Mouse (Mus musculus) embryonic facial prominence, embryonic 14.5 days (tissue): Measurements from ENCODE around the gene Pitpnc1. TPM values are rescaled to one million over a fixed set of nuclear protein-coding genes. Genes with fewer than 3 reads are reported as not detected.

Source experiments
- ATAC-seq: fragments of 200-750 bp; cut with Nextera tagmentation; 2 replicates; pipeline ENCODE4 v1.8.0; 2017; ENCODE audit warnings: low read depth, moderate number of reproducible peaks, moderate TSS enrichment
- DNase-seq: peaks from one replicate; pipeline ENCODE4 v3.0.0-alpha.2; 2015; ENCODE audit warnings: low spot score
- H3K27ac ChIP-seq: fragments of 300-500 bp; sonication (generic); replicated peaks from 2 replicates; pipeline ENCODE4 v1.5.1; 2014; ENCODE audit warnings: low read depth, mild to moderate bottlenecking, low read length, moderate library complexity
- H3K27me3 ChIP-seq: fragments of 300-500 bp; sonication (generic); replicated peaks from 2 replicates; pipeline ENCODE4 v1.6.1; 2014; ENCODE audit warnings: low read length; ENCODE audit not compliant: control insufficient read depth, insufficient read depth
- H3K36me3 ChIP-seq: fragments of 300-500 bp; sonication (generic); 2 replicates; pipeline ENCODE4 v1.6.1; 2014; ENCODE audit warnings: low read length, mixed read lengths; ENCODE audit not compliant: control insufficient read depth, insufficient read depth
- H3K4me1 ChIP-seq: fragments of 300-500 bp; sonication (generic); 2 replicates; pipeline ENCODE4 v1.6.1; 2014; ENCODE audit warnings: antibody characterized with exemption, low read length; ENCODE audit not compliant: control insufficient read depth, insufficient read depth
- H3K4me2 ChIP-seq: fragments of 300-500 bp; sonication (generic); 2 replicates; pipeline ENCODE4 v1.6.1; 2014; ENCODE audit warnings: low read depth, mild to moderate bottlenecking, low read length, moderate library complexity, mixed read lengths
- H3K4me3 ChIP-seq: fragments of 300-500 bp; sonication (generic); 2 replicates; pipeline ENCODE4 v1.5.1; 2014; ENCODE audit warnings: low read depth, mild to moderate bottlenecking, low read length
- H3K9ac ChIP-seq: fragments of 300-500 bp; sonication (generic); 2 replicates; pipeline ENCODE4 v1.6.1; 2014; ENCODE audit warnings: low read depth, mild to moderate bottlenecking, low read length, moderate library complexity, mixed read lengths
- H3K9me3 ChIP-seq: fragments of 300-500 bp; sonication (generic); 2 replicates; pipeline ENCODE4 v1.6.1; 2016; ENCODE audit warnings: low read length; ENCODE audit not compliant: control insufficient read depth
- WGBS: fragments of 180-500 bp; shearing (Covaris S2); extraction: QIAGEN DNeasy Blood & Tissue Kit; methylation state at CpG from one replicate; pipeline ENCODE4 v1.1.7; 2014; 5-methylcytosine and 5-hydroxymethylcytosine counted together
- polyA plus RNA-seq: library from polyadenylated mRNA; unstranded; fragments of >200 nt; fragmentation: Nextera tagmentation; extraction: Ambion mirVana; gene quantifications from 2 replicates; pipeline ENCODE4 v1.2.1, GENCODE M21; 2014

Pitpnc1 gene
- polyA plus RNA-seq, 1 experiment from 2014 or later = 20.6 TPM

DNA sequence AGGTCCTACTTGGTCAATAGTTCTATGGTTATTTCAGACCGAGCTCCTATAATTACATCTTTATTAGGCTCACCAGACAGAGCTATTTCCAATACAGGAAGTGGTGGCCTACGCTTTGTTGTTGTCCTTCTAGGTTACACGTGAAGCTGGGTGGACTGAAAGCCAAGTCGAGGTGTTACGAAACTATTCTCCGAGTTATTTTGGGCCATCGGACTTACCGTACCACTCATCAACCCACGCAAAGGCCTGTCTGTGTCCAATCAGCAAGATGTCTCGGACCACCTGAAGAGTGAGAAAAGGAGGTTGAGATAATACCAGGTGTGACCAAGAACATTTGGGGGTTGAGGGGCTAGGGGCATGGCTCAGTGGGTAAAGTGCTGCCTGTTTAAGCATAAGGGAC is 244.5 kb downstream of the Pitpnc1 start:
- no peaks in the 10 kb centered on the region for H3K9me3 ChIP-seq
- peaks cover 19% of the 10 kb centered on the region; the same call in 1 of the 2 replicates for H3K36me3 ChIP-seq
- no peak overlapping the region for H3K27ac ChIP-seq
- H3K4me2 ChIP-seq = no peak overlapping the region
- no peak overlapping the region for H3K9ac ChIP-seq
- 94% methylated on average over 10 of the region's 10 CpGs for WGBS
- DNase-seq (no peak), ATAC-seq (no peak)
- H3K27me3 ChIP-seq = no peaks in the 10 kb centered on the region
- H3K4me1 ChIP-seq = peaks cover 4% of the 10 kb centered on the region; the same call in 1 of the 2 replicates
- H3K4me3 ChIP-seq = no peak overlapping the region

DNA sequence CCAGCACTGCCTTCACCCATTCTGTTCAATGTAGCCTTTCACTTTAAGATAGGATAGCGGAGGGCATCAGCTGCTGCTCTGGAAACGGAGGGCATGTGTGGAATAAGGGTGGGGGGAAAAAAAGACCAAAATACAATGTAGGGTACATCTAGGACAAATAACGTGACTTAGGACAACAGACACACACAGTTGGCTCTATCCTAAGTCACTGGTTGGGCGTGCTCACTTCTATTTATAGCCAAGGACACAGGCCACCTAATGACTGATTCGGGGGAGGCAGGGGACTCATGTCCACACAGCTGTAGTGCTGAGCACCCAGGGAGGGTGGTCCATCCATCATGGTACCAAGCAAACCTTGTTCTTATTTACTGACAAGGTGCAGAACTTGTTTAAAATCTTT is 245.2 kb downstream of the Pitpnc1 start:
- no peak for ATAC-seq
- Histone ChIP-seq H3K4me3 (no peak overlapping the region), H3K9me3 (no peaks in the 10 kb centered on the region), H3K27me3 (no peaks in the 10 kb centered on the region), H3K9ac (no peak overlapping the region), H3K4me2 (no peak overlapping the region), H3K27ac (no peak overlapping the region), H3K36me3 (peaks cover 19% of the 10 kb centered on the region; the same call in 1 of the 2 replicates), H3K4me1 (peaks cover 4% of the 10 kb centered on the region; the same call in 1 of the 2 replicates)
- WGBS = 78% methylated on average over 5 of the region's 5 CpGs
- no peak for DNase-seq

DNA sequence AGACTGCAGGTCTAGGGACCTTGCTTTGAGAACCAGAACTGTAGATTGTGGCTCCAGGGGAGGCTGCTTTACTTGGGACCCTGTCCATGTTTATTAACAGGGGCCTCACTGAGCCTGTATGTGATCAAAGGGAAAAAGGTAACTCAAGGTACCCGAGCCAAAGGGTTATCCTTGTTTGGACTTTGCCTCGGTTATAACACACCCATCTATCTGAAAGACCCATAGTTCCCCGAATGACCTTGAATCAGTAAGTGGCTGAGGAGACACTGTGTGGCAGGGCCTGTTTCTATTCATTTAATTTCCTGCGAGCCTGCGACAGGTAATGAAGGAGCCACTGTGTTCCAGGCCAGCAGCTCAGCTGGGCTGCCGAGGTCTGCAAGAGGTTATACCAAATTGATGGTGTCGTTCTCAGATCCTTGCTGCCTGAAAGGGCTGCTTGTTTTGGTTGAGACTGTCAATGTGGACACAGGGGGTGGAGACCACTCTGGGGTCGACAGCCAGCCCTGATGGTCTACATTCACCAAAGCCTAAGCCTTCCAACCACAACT is 246.8 kb downstream of the Pitpnc1 start:
- Histone ChIP-seq H3K4me2 (no peak overlapping the region), H3K36me3 (peaks cover 19% of the 10 kb centered on the region; the same call in 1 of the 2 replicates), H3K9me3 (no peaks in the 10 kb centered on the region), H3K27me3 (no peaks in the 10 kb centered on the region), H3K4me3 (no peak overlapping the region), H3K9ac (no peak overlapping the region), H3K27ac (no peak overlapping the region), H3K4me1 (peaks cover 4% of the 10 kb centered on the region; the same call in 1 of the 2 replicates)
- DNase-seq = peak; percentile 31
- 0 out of 2 replicates have a peak, but pooled peaks have one; percentile 9 for ATAC-seq
- 34% methylated on average over 8 of the region's 8 CpGs for WGBS

DNA sequence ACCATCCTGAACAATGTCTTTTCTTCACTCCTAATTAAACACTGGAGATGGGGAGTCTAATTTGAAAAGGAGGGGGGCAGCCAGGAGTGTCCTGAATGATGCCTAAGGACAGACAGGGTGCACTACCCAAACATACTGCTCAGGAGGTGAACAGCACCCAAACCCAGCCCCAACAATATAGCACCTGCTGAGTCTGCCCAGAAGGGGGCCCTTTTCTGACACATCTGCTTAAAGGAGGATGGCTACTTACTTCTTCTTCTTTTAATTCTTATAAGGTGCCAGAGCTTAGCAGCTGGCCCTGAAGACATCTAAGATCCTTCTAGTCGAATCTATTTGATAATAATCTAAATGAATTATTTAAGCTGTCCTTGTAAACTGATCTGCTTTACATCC is 247.3 kb downstream of the Pitpnc1 start:
- no peak overlapping the region for H3K27ac ChIP-seq
- WGBS = 54% methylated on average over 1 of the region's 1 CpGs

DNA sequence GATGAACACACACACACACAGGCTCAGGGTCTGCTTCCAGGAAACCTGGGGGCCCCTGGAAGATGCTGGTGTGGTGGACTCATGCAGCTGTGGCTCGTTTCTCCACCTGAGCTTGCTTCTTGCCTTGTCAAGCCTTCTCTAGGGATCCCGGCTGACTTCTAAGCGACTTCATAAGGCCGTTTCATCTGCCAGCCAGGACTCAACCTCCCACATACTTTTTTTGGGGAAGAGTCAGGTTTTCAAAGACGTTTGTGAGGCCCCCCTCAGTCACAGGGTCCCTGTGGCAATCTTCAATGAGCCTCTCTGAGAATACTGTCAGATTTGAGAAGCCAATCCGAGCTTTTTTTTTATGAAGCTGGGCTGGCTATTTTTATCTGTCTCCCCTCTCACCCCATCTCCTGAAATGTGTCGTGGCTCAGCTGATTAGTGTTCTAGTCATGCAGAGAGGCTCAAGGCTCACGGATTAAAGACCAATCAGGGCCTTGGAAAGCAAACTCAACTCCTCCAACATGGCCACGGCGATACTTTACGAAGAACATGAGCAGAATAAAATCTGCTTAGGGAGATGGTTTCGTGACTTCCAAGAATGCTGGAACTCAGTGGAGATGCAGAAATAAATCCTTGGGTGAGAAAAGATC is 247.8 kb downstream of the Pitpnc1 start:
- WGBS = 51% methylated on average over 12 of the region's 12 CpGs
- ATAC-seq (no peak), DNase-seq (peak; percentile 22)
- no peak overlapping the region for H3K4me2 ChIP-seq
- no peak overlapping the region for H3K4me3 ChIP-seq
- no peaks in the 10 kb centered on the region for H3K27me3 ChIP-seq
- no peaks in the 10 kb centered on the region for H3K9me3 ChIP-seq
- peaks cover 4% of the 10 kb centered on the region; the same call in 1 of the 2 replicates for H3K4me1 ChIP-seq
- H3K36me3 ChIP-seq = peaks cover 11% of the 10 kb centered on the region; the same call in 1 of the 2 replicates
- H3K27ac ChIP-seq = peak overlapping the region; percentile 18
- no peak overlapping the region for H3K9ac ChIP-seq

More for the DNA sequence above, 247.3 kb downstream of the Pitpnc1 start:
- H3K4me1 ChIP-seq = peaks cover 4% of the 10 kb centered on the region; the same call in 1 of the 2 replicates
- H3K9ac ChIP-seq = no peak overlapping the region
- DNase-seq (no peak), ATAC-seq (no peak)
- H3K4me3 ChIP-seq = no peak overlapping the region
- H3K9me3 ChIP-seq = no peaks in the 10 kb centered on the region
- H3K36me3 ChIP-seq = peaks cover 16% of the 10 kb centered on the region; the same call in 1 of the 2 replicates
- H3K4me2 ChIP-seq = no peak overlapping the region
- H3K27me3 ChIP-seq = no peaks in the 10 kb centered on the region

DNA sequence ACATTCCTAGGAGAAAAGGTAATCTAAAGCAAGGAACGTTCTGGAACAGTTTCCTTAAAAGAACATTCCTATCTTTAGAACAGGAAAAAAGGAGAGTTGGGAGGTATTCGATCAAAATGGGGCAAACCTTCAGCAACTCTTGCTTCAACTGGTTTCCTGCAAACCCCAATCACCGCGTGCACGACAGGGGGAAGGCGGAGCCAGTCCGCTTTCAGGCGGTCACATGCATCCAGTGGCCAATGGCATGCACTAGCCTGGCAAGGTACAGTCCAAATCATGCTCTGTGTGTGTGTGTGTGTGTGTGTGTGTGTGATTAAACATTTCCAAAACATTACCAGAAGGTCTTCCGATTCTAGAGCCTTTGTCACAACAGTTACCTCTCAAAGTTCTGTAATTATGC is 255.4 kb downstream of the Pitpnc1 start:
- H3K4me2 ChIP-seq = no peak overlapping the region
- no peaks in the 10 kb centered on the region for H3K27me3 ChIP-seq
- H3K9me3 ChIP-seq = no peaks in the 10 kb centered on the region
- H3K36me3 ChIP-seq = peaks cover 8% of the 10 kb centered on the region; the same call in 1 of the 2 replicates
- H3K9ac ChIP-seq = no peak overlapping the region
- DNase-seq (no peak), ATAC-seq (no peak)
- WGBS = 90% methylated on average over 9 of the region's 9 CpGs
- no peak overlapping the region for H3K4me3 ChIP-seq
- H3K27ac ChIP-seq = no peak overlapping the region
- no peaks in the 10 kb centered on the region for H3K4me1 ChIP-seq

DNA sequence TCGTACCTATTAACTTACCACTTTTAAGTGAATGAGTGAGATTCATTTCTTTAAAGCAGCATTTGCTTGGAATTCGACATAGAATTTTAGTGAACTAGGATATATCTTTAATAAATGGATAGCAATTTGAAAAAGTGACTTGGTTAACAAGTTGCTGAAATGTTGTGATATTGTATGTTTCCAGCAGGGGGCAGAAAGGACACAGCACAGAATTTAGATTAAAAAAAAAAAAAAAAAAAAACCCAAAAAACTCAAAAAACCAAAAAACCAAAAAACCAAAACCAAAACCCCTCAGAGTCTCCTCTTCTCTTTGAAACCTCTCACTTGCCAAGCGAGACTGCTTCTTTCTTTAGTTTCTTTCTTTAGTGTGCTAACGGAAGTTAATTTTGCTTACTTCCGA is 256.8 kb downstream of the Pitpnc1 start:
- ATAC-seq (no peak), DNase-seq (peak; percentile 73)
- Histone ChIP-seq H3K27ac (no peak overlapping the region), H3K4me2 (no peak overlapping the region), H3K36me3 (peaks cover 8% of the 10 kb centered on the region; the same call in 1 of the 2 replicates), H3K9ac (no peak overlapping the region), H3K4me3 (no peak overlapping the region), H3K4me1 (no peaks in the 10 kb centered on the region), H3K27me3 (no peaks in the 10 kb centered on the region), H3K9me3 (no peaks in the 10 kb centered on the region)
- 70% methylated on average over 5 of the region's 5 CpGs for WGBS

DNA sequence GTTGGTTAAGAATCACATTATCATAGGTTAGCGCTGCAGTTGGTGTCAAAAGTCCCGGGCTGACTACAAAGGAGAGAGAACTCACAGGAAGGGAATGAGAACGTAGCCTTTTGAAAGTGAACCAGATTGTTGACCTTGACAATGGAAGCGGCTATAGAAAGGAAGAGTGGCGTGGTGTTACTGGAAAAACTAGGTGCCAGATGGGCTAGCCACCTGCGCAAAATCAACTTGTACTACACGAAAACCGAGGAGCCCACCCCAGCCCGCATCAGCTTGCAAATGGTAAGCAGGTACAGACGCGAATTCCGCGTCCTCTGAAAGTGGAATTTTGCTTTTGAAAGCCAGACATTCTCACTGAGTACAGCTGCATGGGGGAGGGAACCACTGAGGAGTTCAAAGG is 260.7 kb downstream of the Pitpnc1 start:
- Histone ChIP-seq H3K4me3 (no peak overlapping the region), H3K9me3 (no peaks in the 10 kb centered on the region), H3K9ac (no peak overlapping the region), H3K27me3 (no peaks in the 10 kb centered on the region), H3K4me1 (no peaks in the 10 kb centered on the region), H3K4me2 (no peak overlapping the region), H3K27ac (no peak overlapping the region), H3K36me3 (peaks cover 8% of the 10 kb centered on the region; the same call in 1 of the 2 replicates)
- 81% methylated on average over 13 of the region's 13 CpGs for WGBS
- DNase-seq (no peak), ATAC-seq (no peak)

DNA sequence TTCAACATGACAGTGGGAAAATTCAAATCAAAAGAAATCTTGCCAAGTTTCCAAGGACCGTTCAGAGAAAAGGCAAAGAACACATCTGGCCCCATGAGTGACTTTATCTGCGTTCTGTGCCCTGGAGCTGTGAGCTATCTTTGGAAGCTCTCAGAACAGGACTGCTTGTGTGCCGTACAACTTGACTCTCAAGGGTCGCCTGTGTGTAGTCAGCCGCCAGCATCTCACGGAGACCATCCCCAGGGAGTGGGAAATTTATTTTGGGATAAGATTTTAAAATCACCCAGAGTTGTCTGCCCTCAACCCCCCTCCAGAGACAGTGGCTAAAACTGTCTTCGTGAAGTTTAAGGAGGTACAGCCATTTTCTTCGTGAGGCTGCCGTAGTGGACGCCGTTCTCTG is 268.7 kb downstream of the Pitpnc1 start:
- no peak overlapping the region for H3K27ac ChIP-seq
- H3K9me3 ChIP-seq = no peaks in the 10 kb centered on the region
- no peaks in the 10 kb centered on the region for H3K4me1 ChIP-seq
- no peak overlapping the region for H3K9ac ChIP-seq
- H3K4me2 ChIP-seq = no peak overlapping the region
- no peaks in the 10 kb centered on the region for H3K27me3 ChIP-seq
- 70% methylated on average over 11 of the region's 11 CpGs for WGBS
- no peak overlapping the region for H3K4me3 ChIP-seq
- no peak for ATAC-seq
- no peak for DNase-seq
- H3K36me3 ChIP-seq = no peaks in the 10 kb centered on the region
